Mouse (Mus musculus) induced T-regulatory cell, adult 2 months (primary cell): Measurements from ENCODE around the gene Kazald1.
A peak's percentile ranks its signal among the peaks of the same experiment; 100 is the strongest.

Experiments used
- DNase-seq: peaks from one replicate; pipeline ENCODE4 v3.0.0-alpha.2; 2012; ENCODE audit warnings: low read depth

Kazald1 gene

DNA sequence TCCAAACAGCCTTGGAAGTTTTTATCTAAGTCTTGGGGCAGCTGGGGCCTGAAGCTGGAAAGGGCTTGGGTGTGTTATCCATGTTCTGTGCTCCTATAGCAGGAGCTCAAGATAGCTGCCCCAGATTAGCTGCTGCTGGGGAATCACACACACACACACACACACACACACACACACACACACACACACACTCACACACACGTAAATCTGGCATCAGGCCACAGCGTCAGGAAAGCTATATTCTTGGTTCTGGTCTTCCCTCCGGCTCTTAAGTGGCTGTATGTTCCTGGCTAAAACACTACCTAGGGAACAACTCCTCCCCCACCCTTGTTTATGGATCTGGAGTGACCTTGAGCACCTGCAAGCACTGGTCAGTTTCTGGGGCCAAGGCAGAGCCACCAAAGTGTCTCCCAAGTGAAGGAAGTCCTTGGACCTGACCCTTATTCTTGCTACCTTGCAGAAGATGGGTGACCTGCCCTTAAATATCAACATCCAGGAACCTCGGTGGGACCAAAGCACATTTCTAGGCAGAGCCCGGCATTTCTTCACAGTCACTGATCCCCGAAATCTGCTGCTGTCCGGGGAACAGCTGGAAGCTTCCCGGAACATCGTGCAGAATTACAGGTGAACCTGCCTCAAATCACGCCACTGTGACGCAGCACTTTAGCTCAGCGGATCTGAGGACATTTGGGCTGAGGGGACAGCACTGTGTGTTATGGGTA is 26.2 kb upstream of the Kazald1 start:
- DNase-seq = no peak

DNA sequence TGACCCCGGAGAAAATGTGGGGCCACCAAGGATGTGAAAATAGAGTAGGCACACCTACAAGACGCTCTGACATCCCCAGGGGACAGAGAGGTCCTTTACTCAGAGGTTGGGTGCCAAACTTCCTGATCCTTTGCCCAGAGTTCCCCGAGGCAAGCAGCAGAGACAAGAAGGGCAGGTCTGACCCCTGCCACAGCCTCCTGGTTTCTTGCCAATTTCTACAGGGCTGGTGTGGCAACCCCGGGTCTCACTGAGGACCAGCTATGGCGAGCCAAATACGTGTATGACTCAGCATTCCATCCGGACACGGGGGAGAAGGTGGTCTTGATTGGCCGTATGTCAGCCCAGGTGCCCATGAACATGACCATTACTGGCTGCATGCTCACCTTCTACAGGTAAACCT is 25.5 kb upstream of the Kazald1 start:
- no peak for DNase-seq

DNA sequence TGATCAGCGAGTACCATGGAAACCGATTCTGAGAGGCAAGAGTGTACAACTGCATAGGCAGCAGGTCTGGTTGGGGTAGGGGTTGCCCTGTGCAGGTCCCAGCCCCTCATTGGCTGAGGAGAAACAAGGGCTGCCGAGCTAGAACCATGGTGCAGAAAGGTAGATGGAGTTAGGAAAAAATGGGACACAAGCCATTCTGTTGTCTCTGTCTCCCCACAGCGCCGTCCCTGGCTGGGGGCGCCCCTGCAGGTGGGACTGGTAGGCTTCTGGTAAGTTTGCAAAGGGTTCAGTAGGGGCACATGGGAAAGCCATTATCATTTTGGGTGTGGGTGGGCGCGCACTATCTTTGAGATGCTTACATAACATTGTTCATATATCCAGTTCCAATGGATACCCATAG is 21.6 kb upstream of the Kazald1 start:
- DNase-seq = no peak

DNA sequence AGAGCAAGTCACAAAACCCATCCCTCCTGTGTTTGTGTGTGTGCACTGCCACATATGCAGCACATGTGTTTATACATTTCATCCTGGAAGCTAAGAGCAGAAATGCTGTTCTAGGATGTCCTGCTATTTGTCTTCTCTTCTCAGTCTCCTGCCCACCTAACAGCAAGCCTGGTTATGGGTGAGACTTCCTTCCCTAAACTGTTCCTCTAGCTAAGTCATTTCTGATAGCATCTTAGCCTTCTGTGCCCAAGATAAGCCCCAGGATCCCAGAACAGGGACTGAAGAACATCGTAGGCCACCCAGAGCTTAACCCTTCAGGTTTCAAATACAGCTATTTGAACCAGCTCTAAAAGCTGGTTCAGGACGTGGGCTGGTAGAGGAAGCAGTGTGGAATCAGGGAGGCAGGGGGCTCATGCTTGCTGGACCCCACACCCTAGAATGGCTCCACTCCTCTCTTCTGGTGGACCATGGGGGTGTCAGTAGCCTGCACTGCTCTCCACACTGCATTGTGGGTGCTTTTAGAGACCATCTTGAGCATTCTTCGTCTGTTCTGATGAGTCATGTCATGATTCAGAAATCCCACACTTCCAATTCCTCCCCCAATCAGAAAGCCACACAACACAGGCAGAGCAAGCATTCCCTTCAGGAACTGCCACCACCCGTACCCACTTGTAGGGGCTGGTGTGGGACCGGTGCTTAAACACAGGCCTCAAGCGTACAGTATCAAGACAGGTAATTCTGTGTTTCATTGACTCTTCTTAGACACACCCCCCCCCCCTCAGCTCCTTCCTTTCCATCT is 19.9 kb upstream of the Kazald1 start:
- no peak for DNase-seq

DNA sequence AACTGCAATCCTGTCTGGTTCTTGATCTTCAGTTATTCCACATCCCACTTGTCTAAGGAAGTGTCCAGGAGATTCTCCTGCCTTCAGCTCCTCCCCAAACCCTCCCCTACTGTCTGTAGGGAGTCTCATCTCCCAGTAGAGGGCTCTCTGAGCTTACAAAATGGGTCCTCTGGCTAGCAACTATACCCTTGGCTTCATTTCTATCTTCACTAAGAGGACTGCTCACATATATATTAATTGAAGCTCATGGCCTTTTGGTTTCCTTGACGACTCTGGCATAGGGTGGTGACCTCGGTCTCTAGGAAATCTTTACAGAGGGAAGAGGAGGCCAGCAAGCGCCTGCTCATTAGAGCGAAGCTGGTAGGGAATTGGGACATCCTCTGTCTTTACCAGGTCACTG is 18.7 kb upstream of the Kazald1 start:
- DNase-seq = peak; percentile 69

DNA sequence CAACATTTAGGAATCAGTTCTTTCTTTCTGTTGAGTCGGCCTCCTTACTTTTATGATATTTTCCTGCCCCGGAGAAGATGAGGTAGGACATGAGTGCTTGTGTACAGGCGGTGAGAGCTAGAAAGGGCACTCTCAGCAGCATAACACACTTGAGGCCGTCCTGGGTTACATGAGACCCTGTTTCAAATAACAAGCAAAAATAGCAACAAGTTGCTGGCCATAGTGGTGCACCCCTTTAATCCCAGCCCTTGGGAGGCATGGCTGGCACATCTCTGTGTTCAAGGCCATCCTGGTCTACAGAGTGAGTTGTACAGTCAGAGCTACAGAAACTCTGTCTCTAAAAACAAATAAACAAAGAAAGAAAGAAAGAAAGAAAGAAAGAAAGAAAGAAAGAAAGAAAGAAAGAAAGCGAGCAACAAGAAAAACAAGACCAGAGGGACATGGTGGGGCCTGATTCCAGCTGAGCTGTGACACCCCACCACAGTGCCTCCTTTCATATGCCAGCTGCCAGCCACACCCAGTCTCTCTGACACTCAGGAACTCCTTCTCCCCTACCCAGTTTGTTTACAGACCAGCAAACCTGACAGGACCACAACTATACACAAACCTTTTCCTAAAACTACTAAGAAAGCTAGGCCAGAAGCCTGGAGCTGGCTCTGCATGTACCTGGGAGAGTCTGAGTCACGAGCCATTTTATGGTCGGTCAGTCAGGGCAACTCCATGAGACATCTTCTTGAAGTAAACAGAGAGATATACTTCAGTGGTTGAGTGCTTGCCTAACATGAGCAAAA is 17.9 kb upstream of the Kazald1 start:
- peak; percentile 47 for DNase-seq

DNA sequence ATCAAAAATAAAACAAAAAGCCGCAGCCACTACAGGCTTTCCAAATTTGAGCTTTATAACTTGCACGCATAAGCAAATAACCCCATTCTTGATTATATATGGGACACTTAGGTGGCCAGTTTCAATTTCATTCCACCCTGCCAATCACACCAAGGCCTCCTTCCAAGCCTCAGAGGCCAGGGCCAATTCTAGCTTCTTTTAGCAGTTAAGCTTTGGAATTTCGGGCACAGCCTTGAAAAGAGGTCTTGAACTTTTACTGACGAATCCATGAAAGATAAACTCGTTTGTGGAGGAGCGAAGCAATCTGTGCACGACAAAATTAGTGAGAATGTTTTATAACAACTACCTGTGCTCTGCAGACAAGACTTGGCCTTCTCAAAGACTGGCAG is 17.3 kb upstream of the Kazald1 start:
- DNase-seq = no peak

DNA sequence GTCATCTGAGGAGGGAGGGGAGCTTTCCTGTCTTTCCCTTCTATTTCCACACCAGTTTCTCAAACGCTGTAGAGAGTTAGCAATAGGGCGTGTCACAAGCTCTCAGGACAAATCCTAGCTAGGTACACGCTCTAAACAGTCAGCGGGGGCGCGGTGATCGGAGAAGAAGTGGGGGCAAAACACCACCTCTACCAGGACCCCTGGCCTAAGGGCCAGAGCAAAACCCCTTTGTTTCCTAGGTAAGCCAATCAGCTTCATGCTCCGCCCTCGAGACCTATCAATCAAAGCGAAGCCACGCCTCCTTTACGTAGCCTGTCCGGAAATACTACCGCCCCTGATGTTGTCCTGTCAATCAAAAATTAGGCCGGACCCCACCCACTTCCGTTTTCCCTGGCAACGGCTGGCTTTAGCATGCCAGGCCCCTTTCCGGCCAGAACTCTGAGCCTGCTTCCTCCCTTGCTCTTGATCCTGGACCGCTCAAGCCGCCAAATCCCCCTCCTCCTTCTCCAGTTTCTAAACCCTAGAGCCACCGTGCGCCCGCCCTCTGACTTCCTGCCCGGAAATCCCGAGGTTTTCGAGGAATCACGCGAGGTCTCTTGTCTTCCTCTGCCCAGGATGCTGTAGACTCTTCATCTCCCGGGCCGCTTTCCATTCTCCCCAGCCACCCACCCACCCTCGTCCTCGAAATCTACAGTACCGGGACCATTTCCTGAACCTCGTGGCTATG is 16.8 kb upstream of the Kazald1 start:
- peak; percentile 99 for DNase-seq

DNA sequence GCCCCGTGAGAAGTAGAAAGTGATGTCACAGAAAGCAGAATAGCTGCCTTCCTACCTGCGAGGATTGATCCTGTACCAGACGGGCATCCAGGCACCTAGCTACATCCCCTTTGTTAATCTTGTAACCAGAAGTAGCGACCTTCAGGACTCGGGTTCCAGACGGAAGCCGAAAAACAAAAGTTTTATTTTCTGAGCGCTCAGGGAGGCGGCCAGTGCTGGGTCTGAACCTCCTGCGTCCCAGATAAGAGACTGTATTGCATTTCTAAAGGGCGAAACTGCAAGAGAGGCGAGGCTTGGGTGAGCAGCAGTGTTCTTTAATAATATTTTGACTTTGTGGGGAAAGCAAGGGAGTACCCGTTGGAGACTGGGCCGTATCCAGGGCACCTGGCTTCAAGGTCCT is 16.2 kb upstream of the Kazald1 start:
- DNase-seq = no peak

DNA sequence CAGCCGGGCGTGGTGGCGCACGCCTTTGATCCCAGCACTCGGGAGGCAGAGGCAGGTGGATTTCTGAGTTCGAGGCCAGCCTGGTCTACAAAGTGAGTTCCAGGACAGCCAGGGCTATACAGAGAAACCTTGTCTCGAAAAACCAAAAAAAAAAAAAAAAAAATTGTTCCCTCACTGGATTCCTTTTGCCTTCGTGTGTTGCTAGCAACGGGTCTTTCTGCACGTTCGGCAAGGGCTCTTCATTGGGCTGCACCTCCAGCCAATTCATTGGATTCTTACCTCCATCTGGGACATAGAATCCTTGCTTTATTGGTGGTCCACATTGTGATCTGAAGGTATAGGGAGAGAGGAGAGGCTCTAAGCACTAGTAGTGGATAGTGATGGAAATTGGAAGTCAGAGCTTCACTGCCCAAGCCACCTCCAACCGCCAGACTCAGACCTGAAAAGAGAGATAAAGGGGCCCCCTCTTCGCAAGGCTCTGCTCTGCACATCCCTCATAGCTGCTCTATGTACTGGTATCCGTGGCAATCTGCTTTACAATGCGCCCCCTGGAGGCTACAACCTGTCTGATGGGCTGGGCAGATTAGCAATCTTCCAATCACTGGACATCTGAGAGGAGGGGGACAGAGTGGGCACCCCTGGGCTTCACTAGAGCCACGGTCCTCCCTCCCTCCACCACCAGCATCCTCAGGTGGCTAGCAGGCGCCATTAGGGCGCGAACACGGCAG is 11.3 kb upstream of the Kazald1 start:
- peak; percentile 77 for DNase-seq

DNA sequence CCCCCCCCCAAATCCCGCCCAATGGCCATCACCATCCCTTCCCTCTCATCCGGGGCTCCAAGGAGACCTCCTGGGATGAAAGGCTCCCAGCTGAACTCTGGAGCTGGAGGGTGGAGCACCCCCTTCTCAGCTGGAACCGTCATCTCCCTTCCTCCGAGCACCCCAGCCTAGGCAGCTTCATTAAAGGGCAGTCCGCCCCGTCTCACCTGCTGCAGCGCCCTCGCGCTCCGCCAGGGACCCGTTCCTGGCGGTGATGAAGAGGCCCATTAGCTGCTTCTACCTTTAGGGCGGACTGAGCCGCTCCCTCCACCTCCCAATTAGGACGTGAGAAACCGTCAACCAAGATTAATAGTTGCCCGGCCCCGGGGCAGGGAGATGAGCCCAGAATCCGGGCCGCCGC is 9.8 kb upstream of the Kazald1 start:
- no peak for DNase-seq

DNA sequence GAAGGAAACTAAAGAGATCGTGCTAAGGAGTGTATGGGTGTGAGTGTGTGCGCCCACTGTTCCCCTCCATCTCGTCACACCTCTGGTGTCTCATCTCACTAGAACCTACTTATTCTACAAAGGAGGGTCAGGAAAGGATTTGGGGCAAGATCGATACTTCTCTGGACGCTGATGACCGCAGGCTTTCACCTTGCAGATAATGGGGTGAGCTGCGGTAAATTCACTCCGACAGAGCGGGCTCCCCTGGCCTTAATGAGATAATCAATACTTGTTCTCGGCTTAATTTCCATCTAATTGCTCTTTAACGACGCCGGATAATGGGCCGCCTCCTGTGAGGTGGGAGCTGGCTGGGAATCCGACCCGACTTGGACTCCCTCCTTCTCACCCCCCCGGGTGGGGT is 7.9 kb upstream of the Kazald1 start:
- no peak for DNase-seq

DNA sequence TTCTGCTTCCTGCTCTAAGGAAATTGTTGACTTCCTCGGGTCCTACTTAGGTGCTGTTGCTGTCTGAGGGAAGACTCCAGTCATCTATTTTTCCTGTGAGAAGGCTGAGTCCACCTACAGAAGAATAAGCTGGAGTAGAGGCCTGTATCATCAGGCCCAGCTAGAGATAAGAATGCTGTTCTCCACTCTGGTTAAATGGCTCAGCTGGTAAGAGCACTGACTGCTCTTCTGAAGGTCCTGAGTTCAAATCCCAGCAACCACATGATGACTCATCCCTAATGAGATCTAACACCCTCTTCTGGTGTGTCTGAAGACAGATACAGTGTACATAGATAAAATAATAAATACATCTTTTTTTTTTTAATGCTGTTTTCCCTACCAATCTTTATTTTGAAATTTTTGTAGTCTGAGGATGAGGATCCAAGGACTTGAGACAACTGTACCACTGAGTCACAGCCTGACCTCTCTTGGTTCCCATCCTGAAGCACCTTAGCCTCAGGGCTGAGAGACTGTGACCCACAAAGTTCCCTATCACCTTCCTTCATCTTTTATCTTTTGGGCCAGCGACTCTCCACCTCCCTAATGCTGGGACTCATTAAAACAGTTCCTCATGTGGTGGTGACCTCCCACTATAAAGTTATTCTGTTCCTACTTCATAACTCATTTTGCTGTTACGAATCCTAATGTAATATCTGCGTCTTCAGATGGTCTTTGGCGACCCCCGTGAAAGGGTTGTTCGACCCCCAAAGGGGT is 7.1 kb upstream of the Kazald1 start:
- DNase-seq = no peak

DNA sequence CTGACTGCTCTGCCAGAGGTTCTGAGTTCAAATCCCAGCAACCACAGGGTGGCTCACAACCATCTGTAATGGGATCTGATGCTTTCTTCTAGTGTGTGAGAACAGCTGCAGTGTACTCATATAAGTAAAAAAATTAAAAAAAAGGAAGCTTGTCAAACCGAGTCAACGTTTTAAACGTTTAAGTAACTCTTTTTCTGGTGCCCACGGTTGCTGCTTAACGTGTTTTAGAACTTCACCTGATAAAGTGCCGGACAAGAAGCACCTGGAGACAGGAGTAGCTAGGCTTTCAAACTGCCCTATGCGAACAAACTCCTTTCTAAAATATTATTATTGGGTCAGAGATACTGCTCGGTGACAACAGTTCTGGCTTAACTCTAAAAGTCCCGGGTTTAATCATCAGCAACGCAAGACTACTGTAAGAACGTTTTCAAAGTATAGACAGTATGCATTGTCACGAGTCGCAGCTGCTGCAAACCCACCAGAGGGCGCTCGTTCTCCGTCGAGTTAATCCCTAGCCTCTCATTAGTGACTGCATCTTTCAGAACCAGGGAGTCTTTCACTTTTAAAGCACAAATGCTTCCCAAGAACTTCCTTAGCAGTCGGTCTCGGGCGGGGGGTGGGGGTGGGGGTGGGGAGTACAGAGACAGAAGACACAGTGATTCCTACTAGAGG is 1.0 kb upstream of the Kazald1 start:
- DNase-seq = peak; percentile 93

DNA sequence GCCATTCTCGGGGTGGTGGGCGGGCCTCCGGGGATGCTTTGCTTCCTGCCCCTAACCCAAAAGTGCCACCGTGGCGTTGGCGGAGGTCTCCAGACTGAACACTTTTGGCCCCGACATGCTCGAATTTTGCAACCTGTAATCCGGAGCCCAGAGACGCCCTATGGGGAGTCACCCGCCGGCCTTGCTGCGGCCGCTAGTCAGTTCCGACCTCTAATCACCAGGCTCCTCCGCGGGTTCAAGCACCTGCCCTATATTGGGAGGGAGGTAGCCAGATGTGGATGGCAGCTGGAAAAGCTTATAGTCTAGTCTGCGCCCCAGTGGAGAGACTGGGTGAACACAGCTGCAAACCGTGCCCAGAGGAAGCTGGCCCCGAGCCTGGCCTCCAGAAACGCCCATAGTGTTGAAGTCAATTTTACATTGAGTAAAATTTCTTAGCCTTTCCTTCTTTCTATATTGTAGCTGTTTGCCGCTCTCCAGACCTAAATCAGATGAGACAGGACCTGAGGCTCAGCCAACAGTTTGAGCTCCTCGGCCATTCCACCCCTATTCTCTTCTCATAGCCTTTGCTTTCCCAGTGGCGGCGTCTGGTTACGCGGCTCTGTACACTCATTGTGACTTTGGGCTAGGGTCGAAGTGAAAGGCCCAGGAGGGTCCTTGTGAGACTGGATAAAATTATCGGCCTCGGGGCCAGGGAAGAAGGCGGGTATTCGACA is 438 bp downstream of the Kazald1 start:
- DNase-seq = peak; percentile 60

DNA sequence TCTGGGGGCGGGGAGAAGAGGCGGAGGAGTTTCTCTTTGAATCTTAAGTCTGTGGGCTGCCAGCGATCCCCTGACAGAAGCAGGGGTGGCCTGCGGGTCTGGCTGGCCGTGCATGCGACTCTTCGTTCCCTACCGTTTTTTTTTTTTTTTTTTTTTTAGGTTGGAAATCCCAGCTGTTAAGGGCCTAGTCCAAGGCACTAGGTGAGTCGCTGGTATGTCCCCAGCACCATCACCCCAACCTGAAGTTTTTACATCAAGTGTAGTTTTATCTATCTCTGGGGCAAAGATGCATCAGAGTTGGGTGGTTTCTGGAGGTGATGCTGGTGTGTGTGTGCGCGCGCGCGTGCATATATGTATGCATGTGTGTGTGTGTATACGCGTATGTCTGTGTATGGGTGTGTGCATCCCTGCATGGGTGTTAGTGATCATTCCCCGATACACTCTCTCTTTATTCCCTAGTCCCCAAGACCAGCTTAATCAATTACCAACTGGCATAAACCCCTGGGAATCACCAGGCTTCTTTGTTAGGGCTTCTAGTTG is 1.1 kb downstream of the Kazald1 start:
- DNase-seq = peak; percentile 55

DNA sequence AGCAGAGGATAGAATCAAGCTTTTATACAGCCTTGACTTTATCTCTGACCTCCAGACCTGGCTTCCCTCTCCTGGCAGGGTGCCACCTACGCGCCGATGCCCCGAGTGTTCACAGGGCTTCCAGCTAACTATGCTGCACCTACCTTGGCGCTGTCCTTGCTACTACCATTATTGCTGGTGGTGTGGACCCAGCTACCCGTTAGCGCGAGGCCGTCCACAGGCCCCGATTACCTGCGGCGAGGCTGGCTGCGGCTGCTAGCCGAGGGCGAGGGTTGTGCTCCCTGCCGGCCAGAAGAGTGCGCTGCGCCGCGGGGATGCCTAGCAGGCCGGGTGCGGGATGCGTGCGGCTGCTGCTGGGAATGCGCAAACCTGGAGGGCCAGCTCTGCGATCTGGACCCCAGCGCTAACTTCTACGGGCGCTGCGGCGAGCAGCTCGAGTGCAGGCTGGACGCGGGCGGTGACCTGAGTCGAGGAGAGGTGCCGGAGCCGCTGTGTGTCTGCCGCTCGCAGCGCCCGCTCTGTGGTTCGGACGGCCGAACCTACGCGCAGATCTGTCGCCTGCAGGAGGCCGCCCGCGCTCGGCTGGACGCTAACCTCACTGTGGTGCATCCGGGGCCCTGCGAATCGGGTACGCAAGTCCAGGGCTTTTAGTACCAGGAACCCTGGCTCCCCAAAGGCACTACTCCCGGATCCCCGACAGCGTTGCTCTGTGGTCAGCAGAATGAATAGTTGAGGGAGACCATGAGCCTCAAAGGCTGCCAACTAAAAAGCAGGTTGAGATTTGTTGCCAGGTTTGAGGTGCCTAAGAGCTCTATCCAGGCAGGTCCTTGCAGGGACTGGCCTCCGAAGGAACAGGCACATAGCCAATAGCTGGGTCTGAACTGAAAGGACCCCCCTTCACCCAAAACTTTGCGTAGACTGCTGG is 1.8 kb downstream of the Kazald1 start:
- peak; percentile 71 for DNase-seq
